Mouse (Mus musculus): Measurements from ENCODE around the gene 6430550D23Rik.
"Not testable (repeated sequence)": the region's sequence is repeated elsewhere in the genome, so short reads cannot be mapped to it uniquely, and the experiment has no call there.

DNA sequence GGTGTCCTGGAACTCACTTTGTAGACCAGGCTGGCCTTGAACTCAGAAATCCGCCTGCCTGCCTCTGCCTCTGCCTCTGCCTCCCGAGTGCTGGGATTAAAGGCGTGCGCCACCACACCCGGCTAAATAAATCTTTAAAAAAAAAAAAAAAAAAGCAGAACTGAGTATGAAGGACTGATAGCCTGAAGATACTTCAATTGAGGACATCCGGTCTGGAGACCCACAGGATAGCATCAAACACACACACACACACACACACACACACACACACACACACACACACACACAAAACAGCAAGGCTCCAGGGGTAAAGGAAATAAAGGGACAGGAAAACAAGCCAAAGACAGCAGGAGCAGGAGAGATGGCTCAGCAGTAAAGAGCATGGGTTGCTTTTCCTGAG lies 82.6 kb downstream of the 6430550D23Rik start:
- not testable (repeated sequence) for TF ChIP-seq CTCF, POLR2A (IDR thresholded peaks at IDR 0.05; ENCODE audit: extremely low read depth, insufficient read depth, low read length)

All from cortical plate, adult 2 months (tissue).